Mouse (Mus musculus) ES-E14 (cell line): ENCODE results near the gene Snrpd2. TPM values are rescaled to one million over a fixed set of nuclear protein-coding genes. Genes with fewer than 3 reads are reported as not detected.

Experiments
- DNase-seq: peaks from one replicate; pipeline ENCODE4 v3.0.0-alpha.2; 2013; ENCODE audit warnings: low read depth, low spot score
- H3K27ac ChIP-seq: 2 replicates; pipeline ENCODE4 v1.5.1; 2012; ENCODE audit warnings: low read depth, mild to moderate bottlenecking, low read length, moderate library complexity, mixed read lengths; ENCODE audit not compliant: poor library complexity, insufficient read depth, severe bottlenecking
- H3K36me3 ChIP-seq: 2 replicates; pipeline ENCODE4 v1.6.1; 2012; ENCODE audit warnings: mild to moderate bottlenecking, low read length, moderate library complexity, mixed read lengths; ENCODE audit not compliant: control insufficient read depth, poor library complexity, insufficient read depth, severe bottlenecking
- H3K4me1 ChIP-seq, 2 experiments: fragments of 150-350 bp in 1 of 2; sonication (generic) in 1 of 2; 2 replicates each; pipeline ENCODE4 v1.6.1; 2012; ENCODE audit warnings: low read length in 2 of 2, mild to moderate bottlenecking in 1 of 2, mixed read lengths in 1 of 2; ENCODE audit not compliant: control insufficient read depth in 2 of 2, insufficient read depth in 2 of 2, poor library complexity in 1 of 2
- H3K4me3 ChIP-seq, 2 experiments: fragments of 150-350 bp in 1 of 2; sonication (generic) in 1 of 2; 2 replicates each; pipeline ENCODE4 v1.5.1; 2012; ENCODE audit warnings: low read length in 2 of 2, low read depth in 1 of 2, mild to moderate bottlenecking in 1 of 2, mixed read lengths in 1 of 2; ENCODE audit not compliant: insufficient read depth in 1 of 2, poor library complexity in 1 of 2, severe bottlenecking in 1 of 2
- H3K9ac ChIP-seq: 2 replicates; pipeline ENCODE4 v1.6.1; 2012; ENCODE audit warnings: low read depth, mild to moderate bottlenecking, low read length, mixed read lengths; ENCODE audit not compliant: poor library complexity, insufficient read depth, severe bottlenecking
- H3K9me3 ChIP-seq: fragments of 150-350 bp; sonication (generic); 2 replicates; pipeline ENCODE4 v1.6.1; 2012; ENCODE audit warnings: low read depth, mild to moderate bottlenecking, low read length; ENCODE audit not compliant: control insufficient read depth, insufficient read depth
- CHD2 ChIP-seq: IDR thresholded peaks from 2 replicates; pipeline ENCODE4 v1.6.1; 2014; ENCODE audit warnings: mild to moderate bottlenecking, low read depth, low read length, inconsistent platforms
- HCFC1 ChIP-seq: IDR thresholded peaks from 2 replicates; pipeline ENCODE4 v1.6.1; 2012; ENCODE audit warnings: low read length, inconsistent platforms, borderline replicate concordance; ENCODE audit not compliant: insufficient read depth
- MAFK ChIP-seq: IDR thresholded peaks from 2 replicates; pipeline ENCODE4 v1.6.1; 2014; ENCODE audit warnings: mild to moderate bottlenecking, low read depth, low read length, inconsistent platforms; ENCODE audit not compliant: insufficient read depth
- ZC3H11A ChIP-seq: IDR thresholded peaks from 2 replicates; pipeline ENCODE4 v1.6.1; 2012; ENCODE audit warnings: low read depth, mild to moderate bottlenecking, inconsistent platforms, low read length, borderline replicate concordance
- ZNF384 ChIP-seq: IDR thresholded peaks from 2 replicates; pipeline ENCODE4 v1.6.1; 2012; ENCODE audit warnings: low read depth, low read length, inconsistent platforms
- in situ Hi-C, 2 experiments: fragments of 600-800 bp; cut with MboI; formaldehyde crosslinking; loops; one replicate each; pipeline ENCODE4 v1.15.1; 2025; ENCODE audit warnings: low sequenced_read_pairs in 2 of 2, inconsistent platforms in 1 of 2; ENCODE audit not compliant: unreplicated experiment in 2 of 2
- total RNA-seq: library from RNA; depleted of rRNA; stranded (reverse); fragments of 300-350 nt; gene quantifications from 2 replicates; pipeline ENCODE4 v1.2.3, GENCODE M21; 2012; rRNA removed

Snrpd2 gene
- 355 and 382 TPM in 2 replicates for total RNA-seq

GRCm38 (mm10) chr7:19149626-19150025 is at the start of gene Snrpd2:
Snrpd2 (plus strand) TSS chr7:19149722.
- peaks cover 5 to 7% of the 10 kb centered on the region in 2 experiments; a peak in 1 of 4 replicates for H3K4me1 ChIP-seq
- H3K36me3 ChIP-seq = peaks cover 28% of the 10 kb centered on the region
- in situ Hi-C loops = no loop called here
- TF ChIP-seq MAFK (no peak), HCFC1 (no peak; the same call in 1 of the 2 replicates)
- H3K4me3 ChIP-seq = peak within 1 kb of the TSS; percentile 82 to 90
- peak; percentile 95 for DNase-seq
- H3K27ac ChIP-seq = peak within 1 kb of the TSS; percentile 14; the same call in 1 of the 2 replicates
- peak within 1 kb of the TSS; percentile 93 for H3K9ac ChIP-seq
- H3K9me3 ChIP-seq = no peaks in the 10 kb centered on the region

- Histone ChIP-seq H3K4me3 (no peak overlapping the region), H3K36me3 (no peaks in the 10 kb centered on the region), H3K4me1 (peaks cover 2 to 9% of the 10 kb centered on the region in 2 experiments; a peak in 2 of 4 replicates), H3K9ac (no peak overlapping the region), H3K27ac (no peak overlapping the region), H3K9me3 (no peaks in the 10 kb centered on the region)
- TF ChIP-seq ZC3H11A (no peak), CHD2 (no peak), ZNF384 (no peak), HCFC1 (no peak), MAFK (no peak)
- no peak for DNase-seq
- in situ Hi-C loops = no loop called here
Measured at GRCm38 (mm10) chr7:19100290-19100689, 49.2 kb upstream of the Snrpd2 start.

- Histone ChIP-seq H3K27ac (no peak overlapping the region), H3K9me3 (no peaks in the 10 kb centered on the region), H3K36me3 (no peaks in the 10 kb centered on the region), H3K4me3 (no peak overlapping the region), H3K9ac (no peak overlapping the region), H3K4me1 (no peaks in the 10 kb centered on the region)
- DNase-seq = no peak
- in situ Hi-C loops = no loop called here
- TF ChIP-seq HCFC1 = no peak
- TF ChIP-seq MAFK = no peak
- TF ChIP-seq ZNF384 = no peak
- TF ChIP-seq ZC3H11A = no peak
- no peak for TF ChIP-seq CHD2
Measured at GRCm38 (mm10) chr7:19103741-19104140, 45.8 kb upstream of the Snrpd2 start.

- in situ Hi-C loops = no loop called here
Measured at GRCm38 (mm10) chr7:19104486-19104885, 45.0 kb upstream of the Snrpd2 start.

GRCm38 (mm10) chr7:19107436-19107835 is 42.1 kb upstream of the Snrpd2 start:
- no peaks in the 10 kb centered on the region for H3K9me3 ChIP-seq
- no peak overlapping the region for H3K27ac ChIP-seq
- in situ Hi-C loops = no loop called here
- H3K4me1 ChIP-seq = no peaks in the 10 kb centered on the region
- TF ChIP-seq CHD2 (no peak), MAFK (no peak)
- no peak overlapping the region for H3K9ac ChIP-seq
- no peak overlapping the region for H3K4me3 ChIP-seq
- DNase-seq = no peak
- H3K36me3 ChIP-seq = no peaks in the 10 kb centered on the region

More at GRCm38 (mm10) chr7:19104486-19104885, 45.0 kb upstream of the Snrpd2 start:
- TF ChIP-seq ZNF384 (no peak), MAFK (no peak), HCFC1 (no peak), ZC3H11A (no peak), CHD2 (no peak)
- no peaks in the 10 kb centered on the region for H3K9me3 ChIP-seq
- H3K4me3 ChIP-seq = no peak overlapping the region
- H3K9ac ChIP-seq = no peak overlapping the region
- no peak for DNase-seq
- H3K4me1 ChIP-seq = no peaks in the 10 kb centered on the region
- no peak overlapping the region for H3K27ac ChIP-seq
- no peaks in the 10 kb centered on the region for H3K36me3 ChIP-seq
